Mouse (Mus musculus): Measurements from ENCODE around the gene Mast1.

- TF ChIP-seq GATA1 (IDR thresholded peaks at IDR 0.05; ENCODE audit: borderline replicate concordance, low read length) = no peak
- TF ChIP-seq FLI1 (IDR thresholded peaks at IDR 0.05; ENCODE audit: low read length) = no peak
Observed at GRCm38 (mm10) chr8:84966603-84967002, 29.4 kb upstream of the Mast1 start.

All from megakaryocyte, embryonic 14.5 days (primary cell).